Mouse (Mus musculus): ENCODE data around the gene Bicd2.

DNA sequence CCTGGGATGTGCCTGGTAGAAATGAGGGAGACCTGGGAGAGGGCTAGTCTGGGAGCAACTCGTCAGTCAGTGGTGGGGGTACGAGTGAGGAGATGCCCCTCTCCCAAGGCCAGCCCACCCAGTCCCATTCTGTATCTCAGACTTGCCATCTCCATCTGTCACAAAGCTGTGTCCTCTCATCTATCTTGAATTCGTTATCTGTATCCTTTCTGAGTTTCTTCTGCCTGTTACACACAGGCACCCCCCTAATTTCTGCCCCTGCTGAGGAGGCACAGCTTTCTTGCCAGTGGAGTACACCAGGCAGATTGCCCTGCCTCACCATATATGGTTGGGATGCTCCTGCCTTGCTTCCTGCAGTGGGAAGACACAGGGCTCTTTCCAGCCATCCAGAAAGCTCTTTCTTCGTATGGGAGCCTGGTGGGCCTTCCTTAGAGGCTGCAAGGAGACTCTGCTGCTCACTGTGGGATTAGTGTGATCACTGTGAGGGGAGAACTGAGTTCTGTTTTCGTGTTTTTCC is 12.7 kb downstream of the Bicd2 start:
- TF ChIP-seq POLR2A (IDR thresholded peaks at IDR 0.05; ENCODE audit: low read depth, low read length), result no peak
- no peak for TF ChIP-seq CTCF (IDR thresholded peaks at IDR 0.05; ENCODE audit: extremely low read depth, insufficient read depth, insufficient read length, insufficient replicate concordance)
